Mouse (Mus musculus) brain, embryonic 14.5 days (tissue): ENCODE measurements around the gene Bcas3. TPM values are rescaled to one million over a fixed set of nuclear protein-coding genes. Genes with fewer than 3 reads are reported as not detected.

Source experiments
- DNase-seq: peaks from one replicate; pipeline ENCODE4 v3.0.0-alpha.2; 2011; ENCODE audit warnings: low read depth
- CTCF ChIP-seq: fragments of 200-500 bp; IDR thresholded peaks from 2 replicates; pipeline ENCODE4 v1.5.1; 2012; ENCODE audit warnings: inconsistent platforms, mild to moderate bottlenecking, moderate library complexity, borderline replicate concordance; ENCODE audit not compliant: insufficient read depth, insufficient read length; ENCODE audit errors: extremely low read depth
- POLR2A ChIP-seq: fragments of 200-500 bp; IDR thresholded peaks from 2 replicates; pipeline ENCODE4 v1.6.1; 2012; ENCODE audit warnings: mild to moderate bottlenecking, inconsistent platforms, borderline replicate concordance; ENCODE audit not compliant: poor library complexity, insufficient read depth, insufficient read length, severe bottlenecking; ENCODE audit errors: extremely low read depth
- polyA plus RNA-seq: library from polyadenylated mRNA; depleted of rRNA; stranded (reverse); fragments of >200 nt; gene quantifications from 2 replicates; pipeline ENCODE4 v1.2.3, GENCODE M21; 2012

The Bcas3 gene
- polyA plus RNA-seq, 1 experiment, result 26.2 TPM

- no peak for DNase-seq
- TF ChIP-seq CTCF, result no peak
- no peak for TF ChIP-seq POLR2A
Measured at GRCm38 (mm10) chr11:85574496-85574895, 221.5 kb downstream of the Bcas3 start.

- TF ChIP-seq CTCF, result no peak
- TF ChIP-seq POLR2A, result no peak
- DNase-seq, result peak; percentile 45
Measured at GRCm38 (mm10) chr11:85577816-85578645, 225.1 kb downstream of the Bcas3 start.

- no peak for TF ChIP-seq CTCF
- no peak for TF ChIP-seq POLR2A
- DNase-seq, result no peak
Measured at GRCm38 (mm10) chr11:85584086-85584485, 231.1 kb downstream of the Bcas3 start.

GRCm38 (mm10) chr11:85593636-85594035 lies 240.7 kb downstream of the Bcas3 start:
- DNase-seq, result peak; percentile 14
- TF ChIP-seq CTCF (no peak), POLR2A (no peak)

DNA sequence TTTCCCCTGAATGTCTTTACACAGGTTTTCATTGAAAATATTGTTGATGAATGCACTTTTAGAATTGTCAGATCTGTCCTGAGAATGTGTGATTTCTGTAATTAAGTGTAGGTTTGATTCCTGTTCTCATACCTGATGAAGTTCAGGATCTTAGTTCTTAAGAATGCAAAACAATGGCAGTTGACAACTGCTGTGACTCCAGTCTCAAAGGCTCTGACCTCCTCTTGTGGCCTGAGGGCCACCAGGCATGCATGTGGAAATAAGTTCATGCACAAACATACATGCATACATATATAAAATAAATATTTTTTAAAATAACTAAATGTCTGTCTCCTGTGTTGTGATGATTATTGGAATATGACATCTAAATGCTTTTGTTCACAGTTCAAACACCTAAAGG lies 246.3 kb downstream of the Bcas3 start:
- DNase-seq, result no peak
- TF ChIP-seq CTCF (no peak), POLR2A (no peak)

DNA sequence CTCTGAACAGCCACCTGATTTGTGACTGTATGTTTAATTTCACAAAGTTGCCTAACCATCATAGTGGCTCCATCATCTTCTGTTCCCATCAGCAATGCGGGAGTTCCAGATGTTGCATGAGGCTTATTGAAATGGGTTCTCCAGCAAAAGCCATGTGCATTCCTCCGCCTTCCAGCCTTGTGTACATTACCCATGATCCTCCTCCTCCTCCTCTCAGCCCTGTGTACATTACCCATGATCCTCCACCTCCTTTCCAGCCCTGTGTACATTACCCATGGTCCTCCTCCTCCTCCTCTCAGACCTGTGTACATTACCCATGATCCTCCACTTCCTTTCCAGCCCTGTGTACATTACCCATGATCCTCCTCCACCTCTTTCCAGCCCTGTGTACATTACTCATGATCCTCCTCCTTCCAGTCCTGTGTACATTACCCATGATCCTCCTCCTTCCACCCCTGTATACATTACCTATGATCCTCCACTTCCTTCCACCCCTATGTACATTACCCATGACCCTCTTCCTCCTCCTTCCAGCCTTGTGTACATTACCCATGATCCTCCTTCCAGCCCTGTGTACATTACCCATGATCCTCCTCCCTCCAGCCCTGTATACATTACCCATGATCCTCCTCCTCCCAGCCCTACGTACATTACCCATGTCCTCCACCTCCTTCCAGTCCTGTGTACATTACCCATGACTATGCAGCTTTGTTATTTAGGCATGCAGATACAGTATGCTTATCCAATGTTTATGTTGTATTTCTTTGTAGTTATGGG lies 250.8 kb downstream of the Bcas3 start:
- DNase-seq, result no peak
- no peak for TF ChIP-seq CTCF
- no peak for TF ChIP-seq POLR2A

DNA sequence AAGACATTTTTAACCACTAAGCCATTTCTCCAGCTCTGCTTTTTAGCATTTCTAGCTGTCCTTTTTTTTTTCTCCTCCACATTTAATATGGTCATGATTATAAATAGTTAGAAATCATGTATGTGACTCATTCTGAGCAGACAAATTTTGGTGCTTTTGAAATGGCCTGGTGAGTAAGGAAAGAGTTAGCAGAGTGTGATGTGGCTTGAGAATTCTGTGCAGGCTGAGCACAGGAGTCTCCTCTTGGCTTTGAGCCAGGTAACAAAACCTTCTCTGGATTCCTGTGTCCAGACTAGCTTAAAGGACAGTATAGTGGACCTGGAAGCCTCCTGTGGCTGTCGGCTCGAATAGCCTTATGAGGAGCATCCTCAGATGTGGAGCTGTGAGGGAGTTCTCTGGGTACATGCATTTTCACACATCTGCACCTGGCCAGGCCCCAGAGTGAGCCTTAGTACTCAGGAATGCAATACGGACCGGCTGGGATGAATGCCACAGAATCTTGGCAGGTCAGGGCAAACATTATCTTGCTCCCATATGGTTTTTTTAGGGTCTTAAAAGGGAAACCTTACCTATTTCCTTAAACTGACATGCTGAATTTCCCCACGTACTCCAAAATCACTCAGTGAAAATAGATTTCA lies 256.5 kb downstream of the Bcas3 start:
- no peak for DNase-seq

GRCm38 (mm10) chr11:85613035-85613434 lies 260.1 kb downstream of the Bcas3 start:
- no peak for DNase-seq
- TF ChIP-seq CTCF, result no peak
- TF ChIP-seq POLR2A, result no peak

More for the DNA sequence above, 256.5 kb downstream of the Bcas3 start:
- no peak for TF ChIP-seq POLR2A
- TF ChIP-seq CTCF, result no peak

GRCm38 (mm10) chr11:85613586-85613985 lies 260.6 kb downstream of the Bcas3 start:
- no peak for DNase-seq
- TF ChIP-seq CTCF (no peak), POLR2A (no peak)

- TF ChIP-seq CTCF (no peak), POLR2A (no peak)
- no peak for DNase-seq
Measured at GRCm38 (mm10) chr11:85614431-85614830, 261.5 kb downstream of the Bcas3 start.

GRCm38 (mm10) chr11:85615421-85615820 lies 262.5 kb downstream of the Bcas3 start:
- TF ChIP-seq CTCF (no peak), POLR2A (no peak)
- no peak for DNase-seq
